Mouse (Mus musculus): ENCODE data around the gene Alyref. TPM values are rescaled to one million over a fixed set of nuclear protein-coding genes. Genes with fewer than 3 reads are reported as not detected.

The Alyref gene
- 480 and 508 TPM in 2 replicates for polyA plus RNA-seq (2015; fragmentation: Nextera tagmentation; extraction: Ambion mirVana)

DNA sequence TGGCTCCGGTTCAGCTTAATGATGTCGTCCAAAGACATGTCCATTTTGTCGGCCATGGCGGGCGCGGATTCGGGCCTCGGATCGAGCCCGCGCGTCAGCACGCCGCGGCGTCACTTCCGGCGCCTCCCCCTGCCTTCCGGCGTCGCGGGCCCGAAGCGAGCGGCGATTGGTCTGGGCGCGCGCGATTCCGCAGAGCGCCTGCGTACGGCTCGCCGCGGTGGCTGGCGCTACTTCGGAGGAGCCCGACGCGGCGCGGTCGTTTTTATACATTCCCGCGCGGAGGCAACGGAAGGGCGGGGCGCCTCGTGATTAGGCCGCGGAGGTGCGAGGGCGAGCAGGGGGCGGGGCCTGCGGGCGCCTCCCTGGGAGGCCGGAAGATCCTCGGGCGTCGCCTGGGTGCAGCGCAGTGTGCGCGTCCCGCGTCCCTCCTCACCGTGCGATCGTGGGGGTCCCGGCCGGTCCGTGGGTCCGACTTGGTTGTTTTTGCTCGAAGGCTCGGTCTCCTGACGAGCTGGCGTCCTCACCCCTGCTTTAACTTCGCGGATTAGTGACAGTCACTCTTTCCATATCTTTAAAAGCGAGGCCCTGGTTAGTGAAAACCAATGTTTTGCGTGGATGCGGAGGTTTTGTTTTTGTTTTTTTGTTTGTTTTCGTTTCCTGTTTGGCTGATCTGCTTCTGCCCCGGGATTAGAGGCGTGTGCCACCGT is at the start of gene Alyref, which contains the start of gene Anapc11:
Gene Alyref, minus strand, starts transcription at position 83 of the 707 bp plus-strand sequence.
Gene Anapc11, plus strand, starts transcription at position 139 of the 707 bp plus-strand sequence.
- WGBS, result under 1% methylated on average over 85 of the region's 88 CpGs
- H3K36me3 ChIP-seq, result peaks cover 70% of the 10 kb centered on the region

DNA sequence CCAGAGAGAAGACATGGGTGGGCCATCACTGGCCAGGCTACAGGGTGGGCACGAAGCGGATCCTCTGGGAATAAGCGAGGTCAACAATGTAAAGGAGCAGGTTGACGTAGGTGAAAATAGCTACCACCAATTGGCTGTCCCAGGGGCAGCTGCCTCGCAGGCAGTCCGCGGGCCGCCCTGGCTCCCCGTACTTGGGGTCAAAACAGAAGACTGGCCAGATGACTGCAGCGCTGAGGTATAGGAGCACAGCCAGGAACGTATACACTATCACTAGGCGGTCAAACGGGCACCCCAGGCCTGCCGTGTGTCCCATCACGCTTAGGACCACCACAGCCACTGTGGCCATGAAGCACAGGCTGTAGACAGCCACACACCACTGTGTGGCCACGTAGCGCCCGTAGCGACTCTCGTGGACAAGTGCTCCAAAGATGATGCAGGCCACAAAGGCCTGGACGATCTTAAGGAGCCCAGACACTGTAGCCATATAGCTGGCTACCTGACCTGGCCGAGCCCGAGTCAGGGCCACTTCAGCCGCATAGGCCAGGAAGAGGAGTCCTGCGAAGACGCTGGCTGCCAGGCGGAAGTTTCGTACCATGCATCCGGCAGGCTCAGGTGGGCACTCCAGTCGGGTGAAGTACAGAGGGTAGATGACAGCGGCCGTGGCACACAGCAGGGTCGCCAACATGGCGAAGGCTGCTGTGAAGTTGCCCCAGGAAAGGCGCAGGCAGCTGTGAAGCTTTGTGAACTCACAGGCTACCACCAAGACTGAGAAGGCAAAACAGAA is 49.1 kb upstream of the Alyref start:
- H3K4me2 ChIP-seq (replicated peaks), result peak overlapping the region; percentile 48
- peaks cover 18% of the 10 kb centered on the region for H3K27me3 ChIP-seq
- no peaks in the 10 kb centered on the region for H3K9me3 ChIP-seq
- no peaks in the 10 kb centered on the region for H3K36me3 ChIP-seq
- ATAC-seq (ENCODE audit: low FRiP score, low read depth), result no peak
- H3K27ac ChIP-seq, result no peak overlapping the region
- no peak overlapping the region for H3K9ac ChIP-seq
- H3K4me1 ChIP-seq, result peaks cover 23% of the 10 kb centered on the region
- WGBS, result 78% methylated on average over 35 of the region's 35 CpGs
- H3K4me3 ChIP-seq, result no peak overlapping the region

More for the DNA sequence above, at the start of gene Alyref, which contains the start of gene Anapc11:
- ATAC-seq (ENCODE audit: low FRiP score, low read depth), result peak; percentile 98
- peak within 1 kb of the TSS; percentile 99 for H3K9ac ChIP-seq
- H3K27ac ChIP-seq, result peak within 1 kb of the TSS; percentile 93
- peak within 1 kb of the TSS; percentile 93 for H3K4me2 ChIP-seq (replicated peaks)
- H3K9me3 ChIP-seq, result no peaks in the 10 kb centered on the region
- peak within 1 kb of the TSS; percentile 92 for H3K4me3 ChIP-seq
- H3K4me1 ChIP-seq, result peaks cover 28% of the 10 kb centered on the region
- H3K27me3 ChIP-seq, result no peaks in the 10 kb centered on the region

DNA sequence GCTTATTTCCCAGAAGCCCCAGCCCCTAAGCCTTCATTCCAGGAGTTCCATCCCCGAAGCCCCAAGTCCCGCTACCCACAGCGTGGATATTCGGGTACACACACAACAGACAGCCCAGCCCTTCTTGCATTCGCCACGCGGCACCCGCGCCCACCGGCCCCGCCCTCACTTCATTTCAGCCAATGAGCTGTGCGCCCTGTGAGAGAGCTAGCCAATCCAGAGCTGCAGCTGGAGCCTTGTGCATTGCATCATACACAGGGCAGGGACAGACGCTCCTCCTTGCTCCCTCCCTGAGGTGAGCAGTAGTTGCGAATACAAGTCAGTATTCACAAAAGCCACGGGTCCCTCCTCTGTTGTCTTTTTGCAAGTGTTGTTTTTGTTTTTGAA is 45.4 kb upstream of the Alyref start, which contains the start of gene Pycr1:
Gene Pycr1, minus strand, starts transcription at position 169 of the 387 bp plus-strand sequence.
- Histone ChIP-seq H3K27me3 (peaks cover 25% of the 10 kb centered on the region), H3K36me3 (no peaks in the 10 kb centered on the region), H3K4me2 (replicated peaks) (peak within 1 kb of the TSS; percentile 89), H3K27ac (peak within 1 kb of the TSS; percentile 72), H3K4me1 (peaks cover 33% of the 10 kb centered on the region), H3K4me3 (peak within 1 kb of the TSS; percentile 55), H3K9ac (peak within 1 kb of the TSS; percentile 78), H3K9me3 (no peaks in the 10 kb centered on the region)
- WGBS, result under 1% methylated on average over 15 of the region's 15 CpGs
- peak; percentile 99 for ATAC-seq (ENCODE audit: low FRiP score, low read depth)

GRCm38 (mm10) chr11:120642939-120643600 is 44.9 kb upstream of the Alyref start:
- Histone ChIP-seq H3K36me3 (no peaks in the 10 kb centered on the region), H3K4me1 (peaks cover 30% of the 10 kb centered on the region), H3K9ac (peak overlapping the region; percentile 78), H3K9me3 (no peaks in the 10 kb centered on the region), H3K4me3 (peak overlapping the region; percentile 55), H3K27me3 (peaks cover 23% of the 10 kb centered on the region), H3K27ac (peak overlapping the region; percentile 72), H3K4me2 (replicated peaks) (peak overlapping the region; percentile 89)
- under 1% methylated on average over 18 of the region's 18 CpGs for WGBS
- peak; percentile 60 for ATAC-seq (ENCODE audit: low FRiP score, low read depth)

GRCm38 (mm10) chr11:120641869-120642268 is 43.7 kb upstream of the Alyref start:
- peak overlapping the region; percentile 55; the same call in 1 of the 2 replicates for H3K4me3 ChIP-seq

GRCm38 (mm10) chr11:120641255-120641654 is 43.1 kb upstream of the Alyref start:
- no peak for ATAC-seq (ENCODE audit: low FRiP score, low read depth)
- no peaks in the 10 kb centered on the region for H3K9me3 ChIP-seq
- no peak overlapping the region for H3K27ac ChIP-seq
- H3K4me2 ChIP-seq (replicated peaks), result 0 out of 2 replicates have a peak overlapping the region, but pooled peaks have one; percentile 3
- H3K36me3 ChIP-seq, result no peaks in the 10 kb centered on the region
- H3K27me3 ChIP-seq, result peaks cover 9% of the 10 kb centered on the region; the same call in 1 of the 2 replicates
- peak overlapping the region; percentile 27 for H3K9ac ChIP-seq
- WGBS, result 50% methylated on average over 9 of the region's 9 CpGs
- peaks cover 24% of the 10 kb centered on the region for H3K4me1 ChIP-seq
- no peak overlapping the region for H3K4me3 ChIP-seq

More at GRCm38 (mm10) chr11:120641869-120642268, 43.7 kb upstream of the Alyref start:
- H3K4me1 ChIP-seq, result peaks cover 24% of the 10 kb centered on the region
- peak overlapping the region; percentile 78 for H3K9ac ChIP-seq
- no peak overlapping the region for H3K27ac ChIP-seq
- peak overlapping the region; percentile 89 for H3K4me2 ChIP-seq (replicated peaks)
- H3K27me3 ChIP-seq, result peaks cover 11% of the 10 kb centered on the region
- no peak for ATAC-seq (ENCODE audit: low FRiP score, low read depth)
- H3K9me3 ChIP-seq, result no peaks in the 10 kb centered on the region
- WGBS, result 77% methylated on average over 8 of the region's 8 CpGs
- no peaks in the 10 kb centered on the region for H3K36me3 ChIP-seq

DNA sequence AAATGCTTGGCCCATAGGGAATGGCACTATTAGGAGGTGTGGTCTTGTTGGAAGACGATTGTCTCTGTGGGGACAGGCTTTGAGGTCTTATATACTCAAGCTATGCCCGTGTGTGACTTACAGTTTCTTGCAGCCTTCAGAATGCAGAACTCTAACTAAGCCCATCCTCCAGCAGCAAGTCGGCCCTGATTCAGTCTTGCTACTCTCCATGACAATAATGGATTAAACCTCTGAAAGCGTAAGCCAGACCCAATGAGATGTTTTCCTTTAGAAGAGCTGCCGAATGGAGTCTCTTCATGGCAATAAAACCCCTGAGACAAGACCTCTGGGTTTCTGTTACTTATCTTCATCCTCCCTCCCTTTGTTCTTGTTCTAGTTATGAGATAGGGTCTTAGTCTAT is 36.6 kb upstream of the Alyref start:
- no peak for ATAC-seq (ENCODE audit: low FRiP score, low read depth)
- Histone ChIP-seq H3K27ac (no peak overlapping the region), H3K4me3 (no peak overlapping the region), H3K9ac (no peak overlapping the region), H3K4me2 (replicated peaks) (no peak overlapping the region), H3K36me3 (no peaks in the 10 kb centered on the region), H3K27me3 (no peaks in the 10 kb centered on the region), H3K9me3 (no peaks in the 10 kb centered on the region), H3K4me1 (peaks cover 31% of the 10 kb centered on the region)
- WGBS, result 82% methylated on average over 5 of the region's 5 CpGs

DNA sequence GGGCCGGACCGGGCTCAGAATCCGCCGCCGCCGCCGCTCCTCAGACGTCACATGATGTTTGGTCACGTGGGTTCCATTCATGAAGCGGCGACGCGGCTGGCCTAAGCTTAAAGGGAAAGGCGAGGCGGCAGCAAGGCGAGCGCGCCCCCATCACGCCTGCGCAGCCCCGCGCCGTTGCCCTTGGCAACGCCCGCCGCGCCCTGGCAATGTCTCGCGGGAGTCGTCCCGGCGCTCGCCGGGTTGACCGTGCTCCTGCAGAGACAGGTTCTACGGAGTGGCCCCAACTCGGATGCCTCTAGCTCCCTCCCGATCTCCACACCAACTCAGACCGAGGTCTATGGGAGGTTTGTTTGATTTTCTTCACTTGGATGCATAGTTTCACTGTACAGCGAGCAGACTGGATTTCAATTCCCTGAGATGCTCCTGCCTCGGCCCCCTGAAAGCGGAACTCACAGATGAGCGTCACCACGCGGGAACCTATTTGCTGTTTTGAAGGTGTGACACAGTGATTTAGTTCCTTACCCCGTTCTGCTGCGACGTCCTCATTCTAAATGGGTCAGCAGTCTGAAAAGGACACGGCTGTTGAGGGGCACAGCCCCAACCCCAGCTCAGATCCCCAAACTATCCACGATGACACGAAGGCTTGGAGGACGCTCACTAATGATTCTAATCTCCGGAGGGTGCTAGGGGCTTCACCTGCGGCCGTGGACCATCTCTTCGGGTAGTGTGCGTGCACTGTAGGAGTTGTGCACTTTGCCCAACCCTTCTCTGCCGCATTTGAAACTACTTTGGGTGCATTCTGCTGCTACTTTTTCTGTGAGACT is 35.6 kb upstream of the Alyref start, which contains the start of gene Mafg:
Gene Mafg, minus strand, starts transcription at position 81 of the 824 bp plus-strand sequence.
- WGBS, result 11% methylated on average over 58 of the region's 58 CpGs
- peak; percentile 92 for ATAC-seq (ENCODE audit: low FRiP score, low read depth)
- Histone ChIP-seq H3K4me3 (peak within 1 kb of the TSS; percentile 96), H3K4me1 (peaks cover 33% of the 10 kb centered on the region), H3K9ac (peak within 1 kb of the TSS; percentile 94), H3K27ac (peak within 1 kb of the TSS; percentile 86), H3K36me3 (peaks cover 11% of the 10 kb centered on the region), H3K9me3 (no peaks in the 10 kb centered on the region), H3K27me3 (no peaks in the 10 kb centered on the region), H3K4me2 (replicated peaks) (peak within 1 kb of the TSS; percentile 85)

DNA sequence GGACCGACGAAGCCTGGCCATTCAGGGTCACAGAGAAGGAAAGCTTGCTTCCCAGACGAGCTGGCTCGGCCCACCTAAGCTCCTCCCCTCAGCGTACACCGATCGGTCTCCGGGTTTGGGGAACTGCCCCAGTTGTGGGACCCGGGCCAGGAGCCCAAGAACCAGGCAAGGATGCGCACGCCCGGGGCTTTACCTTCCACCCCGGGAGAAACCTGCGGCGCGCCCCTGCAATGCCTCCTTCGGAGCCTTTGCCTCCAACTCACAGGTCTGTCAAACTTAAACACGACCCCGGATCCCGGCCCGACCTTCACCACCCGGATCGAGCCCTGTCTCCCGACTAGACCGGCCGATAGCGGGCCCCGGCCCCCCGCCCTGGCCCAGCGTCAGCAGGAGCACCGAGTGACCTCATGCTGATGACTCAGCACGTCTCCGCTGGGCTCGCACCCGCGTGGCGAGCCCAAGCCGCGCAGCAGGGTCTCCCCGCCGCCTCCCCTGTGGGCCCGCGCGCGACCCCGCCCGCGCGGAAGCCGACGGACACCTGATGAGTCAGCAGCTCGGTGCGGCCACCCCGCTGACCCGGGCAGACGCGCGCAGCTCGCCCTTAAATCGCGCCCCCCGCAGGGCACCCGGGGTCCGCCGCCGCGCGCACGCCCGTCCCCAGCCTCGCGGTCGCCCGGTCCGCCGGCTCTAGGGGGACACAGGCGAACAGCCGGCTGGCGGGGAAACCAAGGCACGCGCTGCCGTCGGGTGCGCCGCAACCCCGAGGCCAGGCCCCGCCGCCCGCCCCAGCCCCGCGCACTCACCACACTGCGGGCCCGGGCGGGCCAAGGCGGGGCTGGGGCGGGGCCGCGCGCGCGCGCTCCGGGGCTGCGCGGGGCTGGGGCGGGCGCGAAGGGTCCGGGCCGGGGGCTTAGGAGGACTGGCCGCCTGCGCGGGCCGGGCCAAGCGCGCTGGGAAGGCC is 34.7 kb upstream of the Alyref start:
- Histone ChIP-seq H3K27me3 (no peaks in the 10 kb centered on the region), H3K36me3 (peaks cover 16% of the 10 kb centered on the region), H3K9me3 (no peaks in the 10 kb centered on the region), H3K9ac (peak overlapping the region; percentile 94), H3K4me1 (peaks cover 33% of the 10 kb centered on the region), H3K27ac (peak overlapping the region; percentile 86), H3K4me2 (replicated peaks) (peak overlapping the region; percentile 85), H3K4me3 (peak overlapping the region; percentile 96)
- peak; percentile 84 for ATAC-seq (ENCODE audit: low FRiP score, low read depth)
- WGBS, result under 1% methylated on average over 111 of the region's 116 CpGs

GRCm38 (mm10) chr11:120631726-120632448 is 33.7 kb upstream of the Alyref start:
- peak overlapping the region; percentile 94 for H3K9ac ChIP-seq
- H3K4me2 ChIP-seq (replicated peaks), result peak overlapping the region; percentile 85
- peak overlapping the region; percentile 96 for H3K4me3 ChIP-seq
- peaks cover 26% of the 10 kb centered on the region for H3K36me3 ChIP-seq
- ATAC-seq (ENCODE audit: low FRiP score, low read depth), result no peak
- 65% methylated on average over 4 of the region's 4 CpGs for WGBS
- H3K27ac ChIP-seq, result no peak overlapping the region; the same call in 1 of the 2 replicates
- no peaks in the 10 kb centered on the region for H3K9me3 ChIP-seq
- H3K27me3 ChIP-seq, result no peaks in the 10 kb centered on the region
- H3K4me1 ChIP-seq, result peaks cover 33% of the 10 kb centered on the region

Data from limb, embryonic 13.5 days (tissue).